Mouse (Mus musculus) left cerebral cortex, postnatal 4 days (tissue): Measurements from ENCODE around the gene Ypel5. TPM values are rescaled to one million over a fixed set of nuclear protein-coding genes. Genes with fewer than 3 reads are reported as not detected.

ENCODE experiments used
- DNase-seq: peaks from one replicate; pipeline ENCODE4 v3.0.0-alpha.2; 2022
- intact Hi-C: fragments of 180-260 bp; cut with DNase I; formaldehyde crosslinking; loops from one replicate; pipeline ENCODE4 v1.15.1; 2025
- total RNA-seq, 2 experiments: library from RNA; stranded (reverse); gene quantifications; 2 replicates each; pipeline ENCODE4 v1.2.3; 2021

Ypel5 gene
- total RNA-seq, 2 experiments from 2014 or later: 53.1 to 53.7 TPM

DNA sequence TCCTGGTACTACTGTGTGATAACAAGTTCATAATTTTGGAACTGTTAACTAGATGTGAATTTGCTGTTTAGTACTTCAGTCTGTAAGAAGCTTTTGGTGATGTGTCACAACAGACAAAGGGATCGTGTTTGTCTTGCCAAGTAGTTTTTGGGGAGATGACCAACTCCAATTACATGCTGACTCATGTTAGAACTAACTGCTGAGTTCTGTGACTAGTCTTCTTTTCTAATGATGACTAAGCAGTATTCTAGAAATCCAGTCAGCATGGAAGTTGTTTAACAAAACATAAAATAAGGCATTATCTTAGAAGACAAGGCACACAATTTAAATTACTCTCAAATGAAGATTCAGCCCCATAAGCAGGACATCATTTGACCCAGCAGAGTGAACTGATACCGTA, 2.7 kb downstream of the Ypel5 start:
- intact Hi-C loops: no loop called here
- DNase-seq: no peak

DNA sequence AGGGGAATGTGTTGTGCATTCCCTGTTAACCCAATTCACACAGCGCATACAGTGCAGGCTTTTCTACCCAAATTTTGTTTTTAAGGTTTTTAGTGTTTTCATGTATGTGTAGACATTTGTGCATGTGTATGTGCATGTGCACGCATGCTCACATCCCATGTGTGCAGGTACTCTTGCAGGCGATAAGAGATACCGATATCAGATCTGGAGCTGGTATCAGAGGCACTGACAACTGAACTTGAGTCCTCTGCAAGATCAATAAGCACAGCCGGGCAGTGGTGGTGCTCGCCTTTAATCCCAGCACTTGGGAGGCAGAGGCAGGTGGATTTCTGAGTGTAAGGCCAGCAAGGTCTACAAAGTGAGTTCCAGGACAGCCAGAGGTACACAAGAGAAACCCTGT, 8.1 kb downstream of the Ypel5 start:
- no peak for DNase-seq
- intact Hi-C loops: no loop called here

DNA sequence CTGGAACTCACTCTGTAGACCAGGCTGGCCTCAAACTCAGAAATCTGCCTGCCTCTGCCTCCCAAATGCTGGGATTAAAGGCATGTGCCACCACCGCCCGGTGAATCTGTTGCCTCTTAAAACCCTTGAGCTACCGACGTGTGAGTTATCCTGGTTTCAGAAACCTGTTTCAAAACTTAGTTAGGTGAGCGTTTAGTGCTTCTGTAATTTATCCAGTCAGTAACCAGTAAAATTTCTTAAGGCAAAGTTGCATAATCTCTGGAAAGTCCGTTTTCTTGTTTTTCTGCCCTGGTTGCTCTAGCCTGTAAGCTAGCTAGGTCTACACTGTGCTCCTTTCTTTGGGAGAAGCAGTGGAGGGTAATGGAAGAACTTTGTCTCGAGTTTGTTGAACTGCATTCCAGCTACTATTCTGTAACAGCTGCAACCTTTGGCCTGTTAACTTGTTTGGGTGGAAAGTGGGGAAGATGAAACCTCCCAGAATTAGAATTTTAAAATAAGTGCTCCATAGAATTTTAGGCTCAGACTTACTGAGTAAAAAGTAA, 8.8 kb downstream of the Ypel5 start:
- no peak for DNase-seq
- intact Hi-C loops: no loop called here

DNA sequence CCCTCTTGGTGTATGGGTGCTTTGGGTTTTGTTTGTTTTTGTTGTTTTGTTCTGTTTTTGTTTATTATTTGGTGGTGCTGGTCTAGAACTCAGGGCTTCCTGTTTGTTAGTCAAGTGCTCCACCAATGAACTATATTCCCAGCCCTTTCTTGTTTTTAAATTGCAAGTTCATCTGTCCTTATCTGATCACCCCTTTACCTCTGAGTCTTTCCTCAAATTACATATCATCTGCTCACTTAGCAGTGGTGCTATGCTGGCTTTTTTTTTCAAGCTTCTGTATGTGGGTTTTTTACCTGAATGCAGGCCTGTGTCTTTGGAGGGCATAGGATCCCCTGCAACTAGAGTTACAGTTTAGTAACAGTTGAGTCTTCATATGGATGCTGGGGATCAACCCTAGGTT, 9.3 kb downstream of the Ypel5 start:
- intact Hi-C loops: no loop called here
- no peak for DNase-seq

DNA sequence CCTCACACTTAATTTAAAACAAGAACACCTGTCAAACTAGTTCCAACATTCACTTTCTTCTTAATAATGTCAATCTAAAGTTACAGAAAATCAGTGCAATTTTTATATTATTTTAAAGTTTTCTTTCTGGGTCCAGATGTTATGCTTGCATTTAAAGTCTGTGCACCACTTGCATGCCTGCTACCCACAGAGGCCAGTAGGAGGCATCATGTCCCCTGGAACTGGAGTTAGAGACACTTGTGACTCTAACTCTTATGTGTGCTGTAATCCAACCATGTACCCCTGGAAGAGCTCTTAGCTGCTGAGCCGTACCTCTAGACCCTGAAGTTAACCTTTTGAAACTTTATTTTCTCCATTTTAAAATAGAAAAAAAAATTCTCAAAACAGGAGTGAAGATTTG, 19.0 kb downstream of the Ypel5 start:
- intact Hi-C loops: loop anchor here (10.0 kb wide), 1 partner anchor 890 kb away; no protein-coding TSS in a partner anchor

DNA sequence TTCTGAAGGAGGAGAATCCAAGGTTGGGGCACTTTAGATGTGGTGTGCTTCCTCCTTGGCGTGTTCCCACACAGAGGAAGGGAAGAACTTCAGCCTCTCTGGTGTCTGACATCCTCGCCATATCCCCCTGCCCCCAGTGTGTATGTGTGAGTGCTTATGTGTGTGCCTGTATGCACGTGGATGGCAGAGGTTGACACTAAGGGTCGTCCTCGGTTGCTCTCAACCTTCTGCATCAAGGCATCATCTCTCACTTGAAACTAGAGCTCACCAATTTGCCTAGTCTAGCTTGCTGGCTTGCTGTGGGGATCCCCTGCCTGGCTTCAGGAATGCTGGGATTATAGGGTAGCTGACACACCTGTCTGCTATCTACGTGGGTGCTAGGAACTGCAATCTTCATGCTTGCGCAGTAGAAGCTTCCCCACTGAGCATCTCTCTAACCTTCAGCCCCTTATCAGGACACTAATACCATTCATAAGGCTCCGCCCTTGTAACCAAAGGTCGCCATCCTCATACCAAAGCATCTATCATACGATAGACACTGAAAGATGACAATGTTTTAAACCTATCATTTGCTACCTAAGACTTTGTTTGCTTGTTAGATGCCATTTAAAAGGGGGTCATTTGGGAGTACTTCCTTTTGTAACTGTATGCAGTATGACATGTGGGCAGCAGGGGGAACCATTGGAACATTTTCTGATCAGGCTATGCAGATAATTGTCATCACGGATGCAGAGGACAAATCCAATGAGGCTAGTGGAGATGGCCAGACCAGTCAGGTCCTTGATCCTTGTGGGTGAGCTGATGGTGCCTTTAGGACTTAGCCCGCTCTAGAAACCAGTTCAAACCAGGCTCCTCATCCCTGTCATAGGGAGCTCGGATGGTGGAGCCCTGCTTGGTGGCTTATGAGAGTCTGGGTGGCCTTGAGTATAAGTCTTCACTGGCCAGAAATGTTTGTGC, 21.7 kb downstream of the Ypel5 start:
- intact Hi-C loops: loop anchor here (2.0 to 10.0 kb wide), 2 partner anchors 443 to 887 kb away; no protein-coding TSS in a partner anchor
- peak; percentile 64 for DNase-seq

More for the DNA sequence above, 19.0 kb downstream of the Ypel5 start:
- no peak for DNase-seq

DNA sequence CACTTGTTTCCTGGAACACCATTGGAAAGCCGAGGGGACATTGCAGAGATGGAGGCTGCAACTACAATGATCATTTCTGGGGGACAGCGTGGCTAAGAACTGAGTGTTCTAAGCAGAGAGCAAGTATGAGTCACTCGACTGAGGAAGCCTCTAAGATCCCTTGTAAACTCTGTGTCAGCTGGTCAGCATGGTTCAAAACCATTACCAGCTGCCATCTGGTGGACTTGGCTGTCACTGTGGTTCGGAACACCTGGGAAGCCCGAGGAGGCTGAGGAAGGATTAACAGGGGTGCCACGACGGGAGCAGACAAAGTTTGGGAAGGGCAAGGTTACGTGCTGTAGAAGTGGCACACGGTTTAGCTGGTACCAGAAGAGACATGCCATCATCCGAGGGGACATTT, 27.0 kb downstream of the Ypel5 start:
- intact Hi-C loops: loop anchor here (10.0 kb wide), 1 partner anchor 1022 kb away; no protein-coding TSS in a partner anchor
- DNase-seq: no peak

DNA sequence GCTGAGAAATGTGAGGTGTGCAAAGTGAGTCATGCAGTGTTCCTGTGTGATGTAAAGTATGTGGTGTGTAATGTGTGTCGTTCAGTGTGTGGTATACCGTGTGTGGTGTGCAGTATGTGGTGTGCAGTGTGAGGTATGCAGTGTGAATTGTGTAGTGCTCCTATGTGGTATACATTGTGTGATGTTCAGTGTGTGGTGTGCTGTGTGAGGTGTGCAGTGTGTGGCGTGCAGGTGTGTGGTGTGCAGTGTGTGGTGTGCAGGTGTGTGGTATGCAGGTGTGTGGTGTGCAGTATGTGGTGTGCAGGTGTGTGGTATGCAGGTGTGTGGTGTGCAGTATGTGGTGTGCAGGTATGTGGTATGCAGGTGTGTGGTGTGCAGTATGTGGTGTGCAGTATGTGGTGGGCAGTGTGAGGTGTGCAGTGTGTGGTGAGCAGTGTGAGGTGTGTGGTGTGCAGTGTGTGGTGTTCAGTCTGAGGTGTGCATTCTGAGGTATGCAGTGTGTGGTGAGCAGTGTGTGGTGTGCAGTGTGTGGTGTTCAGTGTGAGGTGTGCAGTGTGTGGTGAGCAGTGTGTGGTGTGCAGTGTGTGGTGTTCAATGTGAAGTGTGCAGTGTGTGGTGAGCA, 30.5 kb downstream of the Ypel5 start:
- intact Hi-C loops: loop anchor here (10.0 kb wide), 1 partner anchor 1018 kb away; no protein-coding TSS in a partner anchor
- DNase-seq: no peak

DNA sequence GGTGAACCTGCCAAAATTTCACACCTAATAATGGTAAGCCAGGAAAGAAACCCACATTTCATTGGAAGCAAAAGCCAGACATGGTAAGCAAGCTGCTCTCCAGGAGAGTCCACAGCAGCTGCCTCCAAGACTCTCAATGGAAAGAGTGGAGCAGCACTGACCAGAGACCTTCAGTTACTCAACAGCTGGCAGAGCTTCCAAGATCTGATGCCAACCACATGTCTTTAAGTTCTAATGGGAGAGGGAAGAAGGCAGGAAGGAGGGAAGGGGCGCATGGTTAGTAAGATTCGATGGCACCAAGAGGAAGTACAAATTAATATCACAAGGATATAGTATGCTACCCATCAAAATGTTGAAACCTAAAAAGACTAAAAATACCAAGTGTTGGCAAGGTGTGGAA, 31.9 kb downstream of the Ypel5 start:
- intact Hi-C loops: loop anchor here (10.0 kb wide), 1 partner anchor 1017 kb away; no protein-coding TSS in a partner anchor
- no peak for DNase-seq

DNA sequence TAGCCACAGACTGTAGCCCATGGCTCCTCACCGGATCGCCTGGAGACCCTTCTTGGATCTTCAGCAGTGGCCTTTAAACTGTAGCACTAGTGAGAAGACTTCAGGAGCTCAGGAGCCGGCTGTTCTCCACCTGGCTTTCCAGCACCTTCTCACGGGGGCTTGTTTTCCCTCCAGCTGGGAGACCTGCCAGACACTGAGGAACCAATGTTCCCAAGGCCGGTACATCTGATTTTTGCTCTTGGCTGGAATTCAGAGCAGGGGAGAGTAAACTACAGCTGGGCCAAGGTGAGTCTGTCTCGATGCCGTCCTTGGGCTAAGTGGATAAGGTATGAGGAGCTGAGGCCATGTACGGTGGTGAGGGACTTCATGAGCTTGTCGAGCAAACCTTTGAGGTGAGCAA, 42.7 kb downstream of the Ypel5 start:
- intact Hi-C loops: no loop called here
- no peak for DNase-seq

DNA sequence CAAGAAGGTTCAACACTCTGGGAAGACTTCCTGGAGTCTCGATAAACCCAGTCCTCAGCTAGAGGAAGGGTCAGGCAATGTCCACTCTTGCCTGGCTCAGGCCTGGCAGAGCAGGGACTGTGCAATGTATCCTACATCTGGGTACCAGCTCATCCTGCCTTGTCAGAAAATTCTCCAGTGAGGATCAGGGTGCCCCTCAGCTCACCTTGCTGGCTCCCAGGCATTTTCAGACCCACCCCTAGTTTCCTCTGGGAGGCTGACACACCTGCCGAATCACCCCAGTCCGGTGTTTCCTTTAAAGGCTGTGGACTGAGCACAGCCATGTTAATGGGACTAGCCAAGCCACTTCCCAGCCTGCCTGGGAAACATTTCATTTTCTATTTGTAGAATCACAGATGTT, 43.9 kb downstream of the Ypel5 start:
- intact Hi-C loops: no loop called here
- no peak for DNase-seq

DNA sequence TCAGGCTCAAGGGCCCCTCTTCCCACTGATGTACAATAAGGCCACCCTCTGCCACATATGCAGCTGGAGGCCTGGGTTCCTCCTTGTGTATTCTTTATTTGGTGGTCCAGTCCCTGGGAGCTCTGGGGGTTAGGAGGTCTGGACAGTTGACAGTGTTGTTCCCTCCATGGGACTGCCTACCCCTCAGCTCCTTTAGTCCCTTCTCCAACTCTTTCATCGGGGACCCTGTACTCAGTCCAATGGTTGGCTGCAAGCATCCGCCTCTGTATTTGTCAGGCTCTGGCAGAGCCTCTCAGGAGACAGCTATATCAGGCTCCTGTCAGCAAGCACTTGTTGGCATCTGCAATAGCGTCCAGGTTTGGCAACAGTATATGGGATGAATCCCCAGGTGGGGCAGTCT, 44.8 kb downstream of the Ypel5 start:
- DNase-seq: no peak
- intact Hi-C loops: no loop called here

DNA sequence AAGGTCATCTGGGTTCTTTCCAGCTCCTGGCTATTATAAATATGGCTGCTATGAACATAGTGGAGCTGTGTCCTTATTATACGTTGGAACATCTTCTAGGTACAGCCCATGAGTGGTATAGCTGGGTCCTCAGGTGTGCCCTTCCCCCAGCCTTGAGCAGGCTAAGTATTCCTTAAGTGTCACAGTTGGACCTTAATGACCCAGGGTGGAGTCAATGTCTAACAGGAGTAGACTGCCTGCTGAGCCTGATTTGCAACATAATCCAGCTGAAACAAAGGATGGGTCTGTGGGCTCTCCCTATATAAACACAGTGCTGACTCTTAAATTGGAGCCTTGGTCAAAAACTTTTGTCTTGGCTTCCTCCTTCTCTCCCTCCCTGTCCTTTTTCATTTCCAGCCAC, 45.6 kb downstream of the Ypel5 start:
- intact Hi-C loops: no loop called here

DNA sequence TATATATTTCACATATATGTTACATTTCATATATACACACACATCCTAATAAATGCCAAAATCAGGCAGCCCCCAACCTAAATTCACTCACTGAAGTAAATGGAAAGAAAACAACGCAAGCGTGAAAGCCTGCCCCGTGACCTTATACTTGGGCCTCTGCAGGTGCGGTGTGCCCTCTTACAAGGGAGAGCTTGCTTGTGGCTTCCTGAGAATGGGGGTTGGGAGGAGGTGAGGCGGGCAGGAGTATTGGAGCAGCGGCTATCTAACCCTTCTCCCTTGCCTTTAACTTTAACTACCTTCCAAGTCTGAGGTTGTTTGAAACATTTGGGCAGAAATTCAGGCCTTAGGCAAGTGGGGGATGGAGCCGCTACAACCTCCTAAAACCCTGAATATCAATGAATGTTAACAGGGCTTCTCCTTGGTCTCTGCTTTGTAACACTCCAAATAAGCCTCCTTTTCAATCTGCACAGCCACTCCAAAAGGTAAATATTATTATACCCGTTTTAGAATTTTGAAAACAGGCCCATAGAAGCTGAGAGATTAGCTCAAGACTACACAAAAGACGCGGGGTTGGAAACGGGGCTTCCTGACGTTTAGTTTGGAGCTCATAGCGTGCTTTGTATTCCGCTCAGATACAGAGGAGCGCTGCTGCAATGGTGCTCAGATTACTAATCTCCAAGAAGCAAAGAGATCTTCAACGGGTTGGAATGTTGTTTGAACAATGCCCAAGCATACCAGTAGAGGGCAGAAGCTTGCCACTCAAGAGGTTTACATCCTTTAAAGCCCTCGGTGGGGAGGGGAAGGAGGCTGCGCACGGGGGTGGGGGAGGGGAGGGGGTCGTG, 53.5 kb downstream of the Ypel5 start:
- peak; percentile 68 for DNase-seq
- intact Hi-C loops: loop anchor here (10.0 kb wide), 1 partner anchor 405 kb away; no protein-coding TSS in a partner anchor

More for the DNA sequence above, 45.6 kb downstream of the Ypel5 start:
- DNase-seq: no peak

DNA sequence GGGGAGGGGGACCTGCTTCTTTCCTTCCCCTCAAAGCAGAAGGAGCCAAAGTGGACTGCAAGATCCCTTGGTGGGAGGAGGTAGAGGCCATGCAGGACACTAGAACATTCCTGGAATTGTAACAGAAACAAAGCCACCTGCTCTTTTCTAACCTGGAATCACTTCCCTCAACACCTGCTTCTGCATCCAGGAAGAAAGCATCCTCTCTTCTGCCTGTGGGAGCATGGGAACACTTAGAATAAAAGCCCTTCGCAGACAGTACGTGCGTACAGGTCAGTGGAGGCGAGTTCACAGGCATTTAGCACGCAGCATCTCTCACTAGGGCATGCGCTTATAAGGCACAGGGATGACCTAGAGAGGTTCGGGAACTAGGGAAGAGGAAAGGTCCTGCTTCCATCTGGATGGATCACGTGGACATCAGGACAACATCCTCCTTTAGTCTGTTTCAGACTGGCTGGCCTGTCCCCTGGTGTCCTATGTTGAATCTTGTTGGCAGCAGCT, 54.2 kb downstream of the Ypel5 start:
- no peak for DNase-seq
- intact Hi-C loops: loop anchor here (10.0 kb wide), 1 partner anchor 404 kb away; no protein-coding TSS in a partner anchor

DNA sequence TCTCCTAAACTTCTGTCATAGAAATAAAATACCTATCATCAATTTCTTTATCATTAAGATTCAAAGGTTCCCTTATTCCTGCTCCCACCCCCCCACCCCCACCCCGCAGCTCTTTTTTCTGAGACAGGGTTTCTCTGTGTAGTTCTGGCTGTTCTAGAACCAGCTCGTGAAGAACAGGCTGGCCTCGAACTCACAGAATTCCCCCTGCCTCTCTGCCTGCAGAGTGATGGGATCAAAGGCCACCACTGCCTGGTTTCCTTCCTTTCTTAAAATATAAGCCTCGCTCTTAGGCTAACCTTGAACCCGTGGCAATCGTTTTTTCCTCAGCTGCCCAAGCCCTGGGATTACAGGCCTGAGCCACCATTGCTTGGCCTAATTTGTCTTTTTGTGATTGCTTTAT, 55.3 kb downstream of the Ypel5 start:
- DNase-seq: no peak
- intact Hi-C loops: loop anchor here (10.0 kb wide), 1 partner anchor 403 kb away; no protein-coding TSS in a partner anchor

DNA sequence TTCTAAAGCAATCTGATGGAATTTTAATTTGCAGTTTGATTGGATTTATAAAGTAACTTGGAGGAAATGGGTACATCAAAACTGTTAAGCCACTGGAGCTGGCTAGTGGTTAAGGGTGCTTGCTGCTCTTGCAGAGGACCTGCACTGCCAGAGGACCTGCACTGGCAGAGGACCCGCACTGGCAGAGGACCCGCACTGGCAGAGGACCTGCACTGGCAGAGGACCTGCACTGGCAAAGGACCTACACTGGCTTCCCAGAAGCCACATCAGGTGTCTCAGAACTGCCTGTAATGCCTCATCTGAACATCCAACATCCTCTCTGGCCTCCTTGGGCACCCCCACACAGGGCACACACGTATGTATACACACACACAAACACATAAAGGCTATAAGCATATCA, 59.3 kb downstream of the Ypel5 start:
- no peak for DNase-seq
- intact Hi-C loops: loop anchor here (10.0 kb wide), 1 partner anchor 399 kb away; no protein-coding TSS in a partner anchor

DNA sequence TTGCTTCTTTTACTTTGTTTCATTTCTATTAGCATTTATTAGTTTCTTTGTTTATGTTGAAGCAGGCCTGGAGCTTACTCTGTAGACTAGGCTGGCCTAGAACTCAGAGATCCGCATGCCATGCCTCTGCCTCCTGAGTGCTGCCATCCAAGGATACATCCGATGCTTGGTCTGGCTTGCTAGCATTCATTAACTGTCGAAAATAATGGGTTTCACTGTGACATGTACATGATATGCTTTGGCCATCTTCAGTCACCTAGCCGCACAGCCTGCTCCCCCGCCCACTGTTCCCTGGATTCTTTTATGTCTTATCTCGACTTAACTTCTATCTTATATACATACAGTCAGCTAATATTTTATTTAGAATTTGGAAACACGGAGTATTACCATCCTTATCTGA, 60.8 kb downstream of the Ypel5 start:
- no peak for DNase-seq
- intact Hi-C loops: loop anchor here (10.0 kb wide), 1 partner anchor 398 kb away; no protein-coding TSS in a partner anchor

DNA sequence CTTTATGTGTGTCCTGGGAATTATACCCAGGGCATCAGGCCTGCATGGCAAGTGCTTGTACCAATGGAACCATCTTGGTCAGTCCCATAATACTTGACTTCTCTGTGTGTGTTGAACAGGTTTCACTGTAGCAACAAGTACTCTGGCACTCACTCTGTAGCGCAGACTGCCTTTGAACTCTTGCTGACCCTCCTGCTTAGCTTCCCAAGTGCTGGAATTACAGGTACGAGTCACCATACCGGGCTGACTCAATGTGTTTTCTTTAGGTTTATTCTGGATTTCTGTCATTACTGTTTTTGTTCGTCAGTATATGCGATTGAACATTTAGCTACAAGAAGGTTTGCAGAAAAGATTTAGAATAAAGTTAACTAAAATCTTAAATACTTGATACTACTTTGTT, 61.7 kb downstream of the Ypel5 start:
- intact Hi-C loops: loop anchor here (10.0 kb wide), 1 partner anchor 397 kb away; no protein-coding TSS in a partner anchor
- DNase-seq: no peak

DNA sequence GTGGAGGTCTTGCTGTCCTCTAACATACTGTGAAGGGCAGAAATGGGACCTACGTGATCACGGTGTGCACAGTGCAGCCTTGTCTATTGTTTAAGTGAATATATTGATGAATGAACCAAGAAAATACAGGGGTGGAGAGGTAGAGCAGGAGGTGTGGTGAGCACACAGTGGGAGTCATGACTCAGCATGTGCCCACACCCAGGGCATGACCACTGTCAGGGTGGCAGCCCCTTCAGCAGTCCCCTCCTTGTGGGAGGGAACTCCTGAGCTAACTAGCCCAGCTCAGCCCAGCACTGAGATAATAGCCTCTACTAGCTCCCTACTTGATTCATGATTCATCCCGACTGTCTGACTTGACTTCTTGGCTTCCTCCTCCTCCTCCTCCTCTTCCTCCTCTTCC, 62.5 kb downstream of the Ypel5 start:
- intact Hi-C loops: loop anchor here (10.0 kb wide), 1 partner anchor 396 kb away; no protein-coding TSS in a partner anchor
- DNase-seq: no peak
